Mouse (Mus musculus) telencephalon, adult 2 months (tissue): Measurements from ENCODE around the gene Sh2d4b.

ENCODE experiments used
- DNase-seq: peaks from one replicate; pipeline ENCODE4 v3.0.0-alpha.2; 2011; ENCODE audit warnings: low read depth, low spot score

Sh2d4b gene

GRCm38 (mm10) chr14:40837397-40837796 lies 55.7 kb downstream of the Sh2d4b start:
- no peak for DNase-seq

GRCm38 (mm10) chr14:40830505-40830904 lies 62.6 kb downstream of the Sh2d4b start:
- DNase-seq: no peak

- no peak for DNase-seq
Measured at GRCm38 (mm10) chr14:40830094-40830493, 63.0 kb downstream of the Sh2d4b start.

- no peak for DNase-seq
Measured at GRCm38 (mm10) chr14:40818051-40818450, 75.0 kb downstream of the Sh2d4b start.

GRCm38 (mm10) chr14:40816715-40817114 lies 76.4 kb downstream of the Sh2d4b start:
- DNase-seq: peak; percentile 34

GRCm38 (mm10) chr14:40791606-40792005 lies 101.5 kb downstream of the Sh2d4b start:
- DNase-seq: peak; percentile 39

- DNase-seq: no peak
Measured at GRCm38 (mm10) chr14:40789110-40789509, 104.0 kb downstream of the Sh2d4b start.

GRCm38 (mm10) chr14:40769097-40770090 lies 123.7 kb downstream of the Sh2d4b start:
- DNase-seq: no peak
